Mouse (Mus musculus): ENCODE data around the gene Bcl9l.

The Bcl9l gene

DNA sequence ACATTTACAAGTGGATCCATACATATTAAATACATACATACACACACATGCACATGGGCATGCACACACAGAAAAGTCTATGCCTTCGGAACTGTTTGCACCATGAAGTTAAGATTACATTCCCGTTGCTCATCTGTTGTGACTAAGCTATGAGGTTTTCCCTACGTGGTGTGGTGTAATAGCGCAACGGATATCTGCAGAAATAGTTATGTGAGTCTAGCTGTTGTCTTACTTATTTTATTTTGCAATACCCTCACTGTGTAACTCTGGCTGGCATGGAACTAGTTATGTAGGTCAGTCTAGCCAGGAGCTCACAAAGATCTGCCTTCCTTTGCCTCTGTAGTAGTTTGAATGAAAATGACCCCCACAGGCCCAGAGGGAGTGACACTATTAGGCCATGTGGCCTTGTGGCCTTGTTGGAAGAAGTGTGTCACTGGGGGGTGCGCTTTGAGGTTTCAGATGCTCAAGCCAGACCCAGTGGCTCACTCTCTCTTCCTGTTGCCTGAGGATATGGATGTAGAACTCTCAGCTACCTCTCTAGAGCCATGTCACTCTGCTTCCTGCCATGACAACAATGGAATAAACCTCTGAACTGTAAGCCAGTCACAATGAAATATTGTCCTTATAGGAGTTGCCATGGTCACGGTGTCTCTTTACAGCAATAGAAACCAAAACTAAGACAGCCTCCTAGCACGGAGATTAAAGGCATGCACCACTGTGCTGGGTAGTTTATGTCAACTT lies 66.0 kb downstream of the Bcl9l start:
- no peak for DNase-seq (ENCODE audit: low spot score)

DNA sequence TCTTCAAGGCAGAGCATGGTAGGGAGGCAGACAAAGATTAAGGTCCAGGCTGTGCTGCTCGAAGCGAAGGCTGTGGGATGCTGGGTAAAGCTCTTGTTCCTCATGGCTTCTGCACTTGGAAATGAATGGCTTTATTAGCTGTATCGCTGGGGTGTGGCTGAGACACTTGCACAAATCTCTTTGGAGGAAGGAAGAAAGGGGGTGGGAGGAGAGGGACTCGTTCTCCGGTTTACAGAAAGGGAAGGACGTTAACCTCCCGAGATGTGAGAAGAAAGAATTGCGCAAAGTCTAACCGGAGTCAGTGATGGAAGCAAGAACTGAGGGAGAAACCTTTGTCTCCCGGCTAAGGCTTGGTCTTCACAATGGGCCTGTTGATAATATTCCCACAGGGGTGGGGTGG lies 68.5 kb downstream of the Bcl9l start:
- no peak for DNase-seq (ENCODE audit: low spot score)

DNA sequence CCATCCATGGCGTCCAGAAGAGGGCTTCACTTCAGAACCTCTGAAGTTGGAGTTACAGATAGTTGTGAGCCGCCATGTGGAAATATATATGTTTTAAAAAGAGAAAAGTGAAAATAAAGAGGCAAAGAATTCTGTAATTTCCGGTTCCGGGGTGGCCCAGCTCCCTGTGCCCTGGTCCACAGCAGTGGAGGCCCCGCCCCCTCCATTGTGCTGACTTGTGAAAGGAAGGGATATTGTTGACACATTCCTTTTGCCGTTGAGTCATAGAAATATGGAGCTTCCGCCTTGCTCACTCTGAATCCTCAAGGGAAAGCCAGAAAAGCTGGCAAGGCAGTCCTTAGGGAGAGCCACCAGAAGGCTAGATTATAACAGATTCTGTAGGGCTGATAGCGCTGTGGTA lies 69.5 kb downstream of the Bcl9l start:
- peak; percentile 23 for DNase-seq (ENCODE audit: low spot score)
